ENCODE assay signal across 19 mouse cellular contexts in the genomic region with DNA sequence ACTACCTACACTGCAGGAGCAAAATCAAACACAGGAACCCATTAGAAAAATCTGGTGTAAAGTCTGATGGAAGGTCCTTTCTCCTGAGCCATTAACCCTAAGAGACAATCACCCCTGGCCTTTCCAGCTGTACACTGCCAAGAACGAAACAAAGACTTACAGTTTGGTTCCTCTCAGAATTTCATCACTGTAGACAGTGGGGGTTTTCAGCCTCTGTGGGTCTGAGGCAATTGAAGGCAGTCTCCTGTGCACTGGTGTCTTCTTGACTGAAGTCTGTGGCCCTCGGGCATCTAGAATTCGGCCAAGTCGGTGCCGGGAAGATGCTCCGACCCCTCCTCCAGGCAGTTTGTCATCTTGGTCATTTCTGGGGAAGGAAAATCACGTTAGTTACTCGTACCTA. TPM values are rescaled to one million over a fixed set of nuclear protein-coding genes. Genes with fewer than 3 reads are reported as not detected.
DNase-seq lines count a peak whose midpoint lies in the region; ATAC-seq and TF ChIP-seq lines count a peak whose summit lies in the region.
"Had no signal": no experiment of that assay in that cellular context is flagged by ENCODE, and none has a peak within 500 bp of the region (broad histone marks: within the 10 kb centered on the region; RNA-seq: fewer than 3 reads in every experiment).

No protein-coding gene starts in this region.

- peaks cover 35% of the 10 kb centered on the region for H3K36me3 ChIP-seq in intestine, embryonic 14.5 days (ENCODE audit: control insufficient read depth, insufficient read depth, low read length)
- no peaks in the 10 kb centered on the region for H3K36me3 ChIP-seq in intestine, embryonic 15.5 days
- no peaks in the 10 kb centered on the region for H3K36me3 ChIP-seq in forebrain, embryonic 11.5 days (ENCODE audit: control insufficient read depth, insufficient read depth, low read length)
- peaks cover 5% of the 10 kb centered on the region; the same call in 1 of the 2 replicates for H3K36me3 ChIP-seq in hindbrain, postnatal 0 days (ENCODE audit: insufficient read depth, low read length)
- H3K36me3 ChIP-seq: forebrain, embryonic 12.5 days had no signal

- WGBS in intestine, embryonic 14.5 days: 92% methylated on average over 8 of the region's 8 CpGs
- 91% methylated on average over 8 of the region's 8 CpGs for WGBS in intestine, embryonic 15.5 days
- 89% methylated on average over 8 of the region's 8 CpGs for WGBS in forebrain, embryonic 11.5 days
- 93% methylated on average over 8 of the region's 8 CpGs for WGBS in hindbrain, postnatal 0 days

- no peak for ATAC-seq in intestine, embryonic 14.5 days (replicated peaks; ENCODE audit: low FRiP score, low TSS enrichment, low read depth)
- no peak for ATAC-seq in intestine, embryonic 15.5 days
- peak; percentile 84 for ATAC-seq in granulocyte monocyte progenitor cell, adult 5-6 weeks (replicated peaks; ENCODE audit: poor library complexity, severe bottlenecking)
- peak; percentile 74 for ATAC-seq in megakaryocyte progenitor cell, adult 5-6 weeks (replicated peaks; ENCODE audit: poor library complexity)
- ATAC-seq in forebrain, embryonic 11.5 days (replicated peaks; ENCODE audit: low FRiP score): no peak
- no peak for ATAC-seq in hindbrain, postnatal 0 days

- TF ChIP-seq CTCF in hindbrain, postnatal 0 days (IDR thresholded peaks at IDR 0.05; ENCODE audit: low read depth): no peak

- H3K4me3 ChIP-seq in intestine, embryonic 14.5 days (ENCODE audit: low read depth, low read length): no peak overlapping the region
- no peak overlapping the region for H3K4me3 ChIP-seq in intestine, embryonic 15.5 days (replicated peaks)
- no peak overlapping the region for H3K4me3 ChIP-seq in forebrain, embryonic 11.5 days (ENCODE audit: low read depth, low read length)
- no peak overlapping the region for H3K4me3 ChIP-seq in hindbrain, postnatal 0 days (ENCODE audit: low read length)
- H3K4me3 ChIP-seq: embryonic facial prominence, embryonic 10.5 days; embryonic facial prominence, embryonic 12.5 days; forebrain, embryonic 12.5 days had no signal

- H3K4me1 ChIP-seq in intestine, embryonic 14.5 days (replicated peaks; ENCODE audit: control insufficient read depth, insufficient read depth, low read length): no peaks in the 10 kb centered on the region
- H3K4me1 ChIP-seq in intestine, embryonic 15.5 days (replicated peaks): no peaks in the 10 kb centered on the region
- H3K4me1 ChIP-seq in forebrain, embryonic 11.5 days (replicated peaks; ENCODE audit: control insufficient read depth, insufficient read depth, low read length): no peaks in the 10 kb centered on the region
- H3K4me1 ChIP-seq in hindbrain, postnatal 0 days (ENCODE audit: insufficient read depth, low read length): no peaks in the 10 kb centered on the region
- H3K4me1 ChIP-seq: embryonic facial prominence, embryonic 10.5 days; embryonic facial prominence, embryonic 12.5 days; forebrain, embryonic 12.5 days had no signal

- H3K9ac ChIP-seq in intestine, embryonic 14.5 days (ENCODE audit: low read length): no peak overlapping the region
- no peak overlapping the region for H3K9ac ChIP-seq in intestine, embryonic 15.5 days
- no peak overlapping the region for H3K9ac ChIP-seq in forebrain, embryonic 11.5 days (ENCODE audit: low read length)
- H3K9ac ChIP-seq in hindbrain, postnatal 0 days (replicated peaks; ENCODE audit: low read length): no peak overlapping the region
- H3K9ac ChIP-seq: embryonic facial prominence, embryonic 12.5 days; forebrain, embryonic 12.5 days had no signal

- no peak overlapping the region for H3K27ac ChIP-seq in intestine, embryonic 14.5 days (ENCODE audit: low read depth)
- no peak overlapping the region for H3K27ac ChIP-seq in intestine, embryonic 15.5 days
- no peak overlapping the region for H3K27ac ChIP-seq in forebrain, embryonic 11.5 days (ENCODE audit: low read depth, low read length)
- no peak overlapping the region for H3K27ac ChIP-seq in hindbrain, postnatal 0 days
- H3K27ac ChIP-seq: embryonic facial prominence, embryonic 10.5 days; embryonic facial prominence, embryonic 12.5 days; forebrain, embryonic 12.5 days had no signal

- no peak overlapping the region for H3K4me2 ChIP-seq in intestine, embryonic 14.5 days (ENCODE audit: low read length)
- H3K4me2 ChIP-seq in intestine, embryonic 15.5 days (replicated peaks): no peak overlapping the region
- H3K4me2 ChIP-seq in forebrain, embryonic 11.5 days (ENCODE audit: low read depth, low read length, severe bottlenecking): no peak overlapping the region
- no peak overlapping the region for H3K4me2 ChIP-seq in hindbrain, postnatal 0 days (ENCODE audit: low read depth, low read length)
- H3K4me2 ChIP-seq: embryonic facial prominence, embryonic 12.5 days; forebrain, embryonic 12.5 days had no signal

- H3K27me3 ChIP-seq in intestine, embryonic 14.5 days (replicated peaks; ENCODE audit: control insufficient read depth, insufficient read depth, low read length): no peaks in the 10 kb centered on the region
- no peaks in the 10 kb centered on the region for H3K27me3 ChIP-seq in intestine, embryonic 15.5 days (replicated peaks)
- no peaks in the 10 kb centered on the region for H3K27me3 ChIP-seq in forebrain, embryonic 11.5 days (ENCODE audit: control insufficient read depth, insufficient read depth, low read length)
- no peaks in the 10 kb centered on the region for H3K27me3 ChIP-seq in hindbrain, postnatal 0 days (ENCODE audit: insufficient read depth, low read length)
- H3K27me3 ChIP-seq: embryonic facial prominence, embryonic 12.5 days; forebrain, embryonic 12.5 days had no signal

- peak; percentile 23 for DNase-seq in intestine, embryonic 14.5 days (ENCODE audit: low spot score)
- no peak for DNase-seq in forebrain, embryonic 11.5 days (ENCODE audit: low spot score)
- no peak for DNase-seq in hindbrain, postnatal 0 days (ENCODE audit: low spot score)

- no peaks in the 10 kb centered on the region for H3K9me3 ChIP-seq in intestine, embryonic 14.5 days (ENCODE audit: control insufficient read depth, low read length)
- H3K9me3 ChIP-seq in intestine, embryonic 15.5 days: no peaks in the 10 kb centered on the region
- no peaks in the 10 kb centered on the region for H3K9me3 ChIP-seq in forebrain, embryonic 11.5 days (ENCODE audit: control insufficient read depth, low read length)
- H3K9me3 ChIP-seq in hindbrain, postnatal 0 days (ENCODE audit: low read length): no peaks in the 10 kb centered on the region
- H3K9me3 ChIP-seq: embryonic facial prominence, embryonic 10.5 days; embryonic facial prominence, embryonic 12.5 days; forebrain, embryonic 12.5 days had no signal

RNA-seq across cellular contexts. Expression of a gene that starts 11.3 kb away (rescaled TPM):
- 1.4 and 1.6 TPM in 2 replicates for polyA plus RNA-seq in intestine, embryonic 14.5 days (2014; fragmentation: Nextera tagmentation; extraction: Ambion mirVana)
- 1.3 and 1.8 TPM in 2 replicates for polyA plus RNA-seq in intestine, embryonic 15.5 days (2015; fragmentation: Nextera tagmentation; extraction: Ambion mirVana)
- total RNA-seq in granulocyte monocyte progenitor cell, adult 5-6 weeks (2014; fragmentation: Nextera tagmentation): 7.0 and 7.8 TPM in 2 replicates
- total RNA-seq in granulocyte monocyte progenitor cell, adult 5-6 weeks (2017): 10.3 and 12.5 TPM in 2 replicates
- 10.9 and 13.2 TPM in 2 replicates for total RNA-seq in megakaryocyte progenitor cell, adult 5-6 weeks (2015)
- total RNA-seq in megakaryocyte progenitor cell, adult 5-6 weeks (2017): 10.9 and 11.6 TPM in 2 replicates
- polyA plus RNA-seq in forebrain, embryonic 11.5 days (2014; fragmentation: Nextera tagmentation; extraction: Ambion mirVana): 0.69 and 1.6 TPM in 2 replicates
- total RNA-seq in hindbrain, postnatal 0 days (2014; rRNA removed): 2.4 and 3.1 TPM in 2 replicates
- polyA plus RNA-seq in hindbrain, postnatal 0 days (2015; fragmentation: Nextera tagmentation; extraction: Ambion mirVana): 2.8 and 3.0 TPM in 2 replicates
- total RNA-seq: MEL had no signal

RNA-seq across cellular contexts. Expression of a gene that starts 36.0 kb away (rescaled TPM):
- not detected in 2 replicates for polyA plus RNA-seq in intestine, embryonic 14.5 days (2014; fragmentation: Nextera tagmentation; extraction: Ambion mirVana)
- polyA plus RNA-seq in intestine, embryonic 15.5 days (2015; fragmentation: Nextera tagmentation; extraction: Ambion mirVana): 0.18 and 0.39 TPM in 2 replicates
- 0.38 TPM in 1 of 2 replicates, not detected in the other for total RNA-seq in granulocyte monocyte progenitor cell, adult 5-6 weeks (2014; fragmentation: Nextera tagmentation)
- not detected in 2 replicates for total RNA-seq in granulocyte monocyte progenitor cell, adult 5-6 weeks (2017)
- total RNA-seq in megakaryocyte progenitor cell, adult 5-6 weeks (2015): not detected in 2 replicates
- not detected in 2 replicates for total RNA-seq in megakaryocyte progenitor cell, adult 5-6 weeks (2017)
- not detected in 2 replicates for polyA plus RNA-seq in forebrain, embryonic 11.5 days (2014; fragmentation: Nextera tagmentation; extraction: Ambion mirVana)
- total RNA-seq in hindbrain, postnatal 0 days (2014; rRNA removed): not detected in 2 replicates
- polyA plus RNA-seq in hindbrain, postnatal 0 days (2015; fragmentation: Nextera tagmentation; extraction: Ambion mirVana): not detected in 2 replicates
- total RNA-seq: adrenal gland, postnatal 25 days; ES-E14; MEL had no signal
- polyA plus RNA-seq: adrenal gland, adult 2 months; brain, embryonic 14.5 days; C2C12; cortical plate, adult 2 months; embryonic facial prominence, embryonic 12.5 days; embryonic facial prominence, embryonic 14.5 days; forebrain, embryonic 12.5 days; forebrain, embryonic 14.5 days; forebrain, embryonic 16.5 days had no signal

RNA-seq across cellular contexts. Expression of a gene that starts 37.8 kb away (rescaled TPM):
- polyA plus RNA-seq in intestine, embryonic 14.5 days (2014; fragmentation: Nextera tagmentation; extraction: Ambion mirVana): 12.5 and 15.8 TPM in 2 replicates
- polyA plus RNA-seq in intestine, embryonic 15.5 days (2015; fragmentation: Nextera tagmentation; extraction: Ambion mirVana): 10.4 and 10.7 TPM in 2 replicates
- 0.13 TPM in 1 of 2 replicates, not detected in the other for total RNA-seq in granulocyte monocyte progenitor cell, adult 5-6 weeks (2014; fragmentation: Nextera tagmentation)
- total RNA-seq in granulocyte monocyte progenitor cell, adult 5-6 weeks (2017): 0.13 TPM in 1 of 2 replicates, not detected in the other
- 0.17 and 0.32 TPM in 2 replicates for total RNA-seq in megakaryocyte progenitor cell, adult 5-6 weeks (2015)
- total RNA-seq in megakaryocyte progenitor cell, adult 5-6 weeks (2017): 0.04 and 0.07 TPM in 2 replicates
- 9.5 and 10.0 TPM in 2 replicates for polyA plus RNA-seq in forebrain, embryonic 11.5 days (2014; fragmentation: Nextera tagmentation; extraction: Ambion mirVana)
- 24.6 and 27.7 TPM in 2 replicates for total RNA-seq in hindbrain, postnatal 0 days (2014; rRNA removed)
- 19.8 and 20.2 TPM in 2 replicates for polyA plus RNA-seq in hindbrain, postnatal 0 days (2015; fragmentation: Nextera tagmentation; extraction: Ambion mirVana)
- total RNA-seq: MEL had no signal

RNA-seq across cellular contexts. Expression of a gene that starts 49.6 kb away (rescaled TPM):
- not detected in 2 replicates for polyA plus RNA-seq in intestine, embryonic 14.5 days (2014; fragmentation: Nextera tagmentation; extraction: Ambion mirVana)
- polyA plus RNA-seq in intestine, embryonic 15.5 days (2015; fragmentation: Nextera tagmentation; extraction: Ambion mirVana): 0.08 and 0.11 TPM in 2 replicates
- not detected in 2 replicates for total RNA-seq in granulocyte monocyte progenitor cell, adult 5-6 weeks (2014; fragmentation: Nextera tagmentation)
- total RNA-seq in granulocyte monocyte progenitor cell, adult 5-6 weeks (2017): not detected in 2 replicates
- not detected in 2 replicates for total RNA-seq in megakaryocyte progenitor cell, adult 5-6 weeks (2015)
- not detected in 2 replicates for total RNA-seq in megakaryocyte progenitor cell, adult 5-6 weeks (2017)
- not detected in 2 replicates for polyA plus RNA-seq in forebrain, embryonic 11.5 days (2014; fragmentation: Nextera tagmentation; extraction: Ambion mirVana)
- 0.16 TPM in 1 of 2 replicates, not detected in the other for total RNA-seq in hindbrain, postnatal 0 days (2014; rRNA removed)
- 0.06 TPM in 1 of 2 replicates, not detected in the other for polyA plus RNA-seq in hindbrain, postnatal 0 days (2015; fragmentation: Nextera tagmentation; extraction: Ambion mirVana)
- total RNA-seq: adrenal gland, postnatal 25 days; ES-E14; MEL had no signal
- polyA plus RNA-seq: C2C12; embryonic facial prominence, embryonic 10.5 days; forebrain, embryonic 14.5 days; forebrain, embryonic 16.5 days had no signal

Comparison
In these comparisons a context has a peak if more than half of its experiments do, and no peak if none do; other contexts are left out.
1. ATAC-seq: peak in granulocyte monocyte progenitor cell, adult 5-6 weeks (single experiment) and megakaryocyte progenitor cell, adult 5-6 weeks (single experiment); none in intestine, embryonic 14.5 days (single experiment), intestine, embryonic 15.5 days (single experiment), forebrain, embryonic 11.5 days (single experiment) and hindbrain, postnatal 0 days (single experiment).